Mouse (Mus musculus): ENCODE results near the gene Gnb2. TPM values are rescaled to one million over a fixed set of nuclear protein-coding genes. Genes with fewer than 3 reads are reported as not detected.
A peak's percentile ranks its signal among the peaks of the same experiment; 100 is the strongest.

The Gnb2 gene
- total RNA-seq, 2 experiments from 2014 or later: 648 to 692 TPM

DNA sequence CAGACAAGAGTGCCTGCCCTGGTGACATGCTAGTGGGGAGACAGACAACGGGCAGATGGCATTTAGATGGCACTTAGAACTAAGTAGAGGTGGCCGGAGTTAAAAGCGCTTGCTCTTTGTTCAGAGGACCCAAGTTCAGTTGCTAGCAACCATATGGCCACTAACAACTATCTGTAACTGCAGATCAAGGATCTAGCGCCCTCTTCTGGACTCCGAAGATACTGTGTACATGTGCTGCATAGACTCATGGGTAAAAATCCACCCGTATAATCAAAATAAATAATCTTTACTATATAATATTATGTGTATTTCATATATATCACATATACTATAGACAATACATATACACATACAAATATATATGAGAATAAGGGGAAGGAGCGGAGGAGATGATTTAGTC lies 45.7 kb downstream of the Gnb2 start:
- DNase-seq (ENCODE audit: extremely low spot score in 1 of 2, low spot score in 1 of 2): no peak

DNA sequence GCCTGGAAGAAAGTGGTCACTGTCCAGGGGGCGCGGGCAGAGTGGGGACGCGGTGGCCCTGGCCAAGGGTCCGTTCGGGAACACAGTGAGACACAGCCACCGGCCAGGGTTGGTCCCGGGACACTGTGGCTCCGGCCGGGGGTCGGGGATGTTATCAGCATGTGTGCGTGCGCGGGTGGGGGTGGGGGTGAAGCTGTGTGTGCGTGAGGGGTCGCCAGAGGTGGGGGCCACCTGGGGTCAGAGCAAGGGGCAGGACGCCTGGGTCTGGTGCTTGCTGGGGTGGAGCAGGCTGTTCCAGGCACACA lies 47.5 kb downstream of the Gnb2 start:
- DNase-seq (ENCODE audit: extremely low spot score in 1 of 2, low spot score in 1 of 2): no peak

DNA sequence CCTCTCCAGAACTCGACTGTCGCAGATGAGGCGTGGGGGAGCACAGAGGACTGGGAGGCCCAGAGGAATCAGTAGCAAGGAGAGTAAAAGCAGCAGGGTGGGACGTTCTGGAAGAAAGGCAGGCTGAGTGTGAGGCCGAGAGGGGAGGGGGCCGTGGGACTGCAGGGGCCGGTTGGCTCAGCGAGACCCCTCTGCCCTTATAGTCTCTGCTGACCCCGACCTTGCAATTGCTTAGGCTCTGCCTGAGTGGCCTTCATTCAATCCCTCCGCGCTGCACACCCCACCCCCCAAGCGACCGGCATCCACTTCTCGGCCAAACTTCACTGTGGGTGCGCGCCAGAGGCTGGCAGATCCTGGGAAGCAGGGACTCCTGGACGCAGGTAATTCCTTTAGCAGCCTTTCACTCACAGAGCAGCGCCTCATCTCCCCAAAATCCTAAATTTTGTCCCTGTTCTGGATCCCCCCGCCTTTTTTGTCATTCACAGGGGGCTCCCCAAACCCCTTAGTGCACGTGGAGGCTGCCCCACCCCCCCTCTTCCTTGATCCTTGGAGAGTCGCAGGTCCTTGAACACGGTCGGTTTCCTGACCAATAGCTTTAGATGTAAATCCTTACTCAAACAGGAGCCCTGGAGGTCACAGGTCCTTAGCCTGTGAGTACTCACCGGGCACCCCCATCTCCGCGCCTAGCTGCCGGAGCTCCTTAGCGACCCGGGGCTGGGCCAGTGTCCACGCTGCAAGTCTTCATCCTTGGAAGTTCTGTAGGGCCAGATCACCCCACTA lies 48.0 kb downstream of the Gnb2 start:
- no peak for DNase-seq (ENCODE audit: extremely low spot score in 1 of 2, low spot score in 1 of 2)

DNA sequence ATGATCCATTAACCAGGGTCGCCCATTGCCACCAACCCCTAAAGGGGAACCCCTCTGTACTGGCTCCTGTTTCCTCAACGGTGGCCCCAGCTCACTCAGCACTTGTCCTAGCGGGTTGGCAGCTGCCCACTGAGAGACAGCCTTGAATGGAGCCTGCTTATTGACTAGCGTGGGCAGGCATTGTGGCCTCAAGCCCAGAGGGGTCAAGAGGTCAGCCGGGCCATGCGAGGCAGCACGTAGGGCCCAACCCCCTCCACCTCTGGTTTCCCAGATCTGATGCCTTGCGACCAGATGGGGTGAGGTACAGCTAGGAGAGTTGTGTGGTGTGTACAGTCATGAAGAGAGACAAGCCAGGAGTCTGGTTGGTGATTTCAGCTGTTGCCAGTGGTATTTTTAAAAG lies 51.4 kb downstream of the Gnb2 start:
- peak in 1 of 2 experiments; percentile 27 for DNase-seq (ENCODE audit: extremely low spot score in 1 of 2, low spot score in 1 of 2)

DNA sequence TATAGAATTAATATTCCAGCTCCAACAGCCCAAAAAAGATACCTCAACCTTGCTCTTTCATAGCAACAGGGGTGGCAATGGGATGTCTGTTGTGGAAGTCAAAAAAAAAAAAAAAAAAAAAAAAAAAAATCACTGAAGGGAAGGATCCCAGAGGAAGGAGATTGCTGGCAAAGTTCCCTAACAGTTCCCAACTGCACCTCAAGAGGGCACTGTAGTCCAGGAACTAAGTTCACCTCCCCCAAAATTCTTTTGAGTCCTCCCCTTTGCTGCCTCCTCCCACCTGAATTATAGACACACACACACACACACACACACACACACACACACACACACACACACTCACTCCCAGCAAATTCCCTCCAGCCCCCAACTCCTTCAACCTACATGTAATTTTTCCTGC lies 52.2 kb downstream of the Gnb2 start:
- DNase-seq (ENCODE audit: extremely low spot score in 1 of 2, low spot score in 1 of 2): peak; percentile 63 to 92

Small RNA genes lying within 50 kb of the gene (microRNA-seq; reads per million reads assigned to microRNA genes)
- gene Mir6418: 1.8 to 2.8 reads per million in 2 experiments

Other genes with a start within 250 kb of the Gnb2 start
- gene Ache, start 246.0 kb downstream of the Gnb2 start, total RNA-seq (2021): 10 to 100 TPM; 63.8 to 67.6 TPM
- gene Ufsp1, start 238.9 kb downstream of the Gnb2 start, total RNA-seq (2021): 10 to 100 TPM; 14.3 to 16.0 TPM
- 100 to 1,000 TPM; 164 to 213 TPM for gene Srrt, start 225.8 kb downstream of the Gnb2 start, total RNA-seq (2021)
- gene Trip6, start 219.1 kb downstream of the Gnb2 start, total RNA-seq (2021): 1 to 10 TPM; 4.6 to 6.4 TPM
- gene Slc12a9, start 199.9 kb downstream of the Gnb2 start, total RNA-seq (2021): 10 to 100 TPM; 24.9 to 32.8 TPM
- 1 to 10 TPM; 5.1 to 6.3 TPM for gene Ephb4, start 183.4 kb downstream of the Gnb2 start, total RNA-seq (2021)
- gene Zan, start 56.4 kb downstream of the Gnb2 start, total RNA-seq (2021): under 1 TPM; 0.14 to 0.22 TPM
- 10 to 100 TPM; 33.6 to 34.6 TPM for gene Pop7, start 31.0 kb downstream of the Gnb2 start, total RNA-seq (2021)
- gene Gigyf1, start 15.0 kb downstream of the Gnb2 start, total RNA-seq (2021): 10 to 100 TPM; 44.8 to 54.9 TPM
- gene Epo, start 268 bp downstream of the Gnb2 start, total RNA-seq (2021): not detected
- 100 to 1,000 TPM; 129 to 132 TPM for gene Actl6b, start 20.0 kb upstream of the Gnb2 start, total RNA-seq (2021)
- gene Tfr2, start 36.3 kb upstream of the Gnb2 start, total RNA-seq (2021): 10 to 100 TPM; 13.3 to 15.8 TPM
- 10 to 100 TPM; 33.6 TPM for gene Mospd3, start 67.5 kb upstream of the Gnb2 start, total RNA-seq (2021)
- 1 to 10 TPM; 6.7 to 9.2 TPM for gene Pcolce, start 80.3 kb upstream of the Gnb2 start, total RNA-seq (2021)
- under 1 TPM; 0.27 to 0.31 TPM for gene Fbxo24, start 95.5 kb upstream of the Gnb2 start, total RNA-seq (2021)
- gene Lrch4, start 95.6 kb upstream of the Gnb2 start, total RNA-seq (2021): 10 to 100 TPM; 19.3 to 23.5 TPM
- 10 to 100 TPM; 12.7 to 15.8 TPM for gene Gm20605, start 95.7 kb upstream of the Gnb2 start, total RNA-seq (2021)
- 10 to 100 TPM in 1 of 2 experiments, 1 to 10 TPM in 1; 3.1 to 13.9 TPM for gene Sap25, start 107.8 kb upstream of the Gnb2 start, total RNA-seq (2021)
- gene Irs3, start 112.2 kb upstream of the Gnb2 start, total RNA-seq (2021): not detected
- 10 to 100 TPM; 61.8 to 63.9 TPM for gene Agfg2, start 151.2 kb upstream of the Gnb2 start, total RNA-seq (2021)
- 10 to 100 TPM; 63.9 to 65.5 TPM for gene Nyap1, start 208.1 kb upstream of the Gnb2 start, total RNA-seq (2021)
- gene Tsc22d4, start 212.2 kb upstream of the Gnb2 start, total RNA-seq (2021): 100 to 1,000 TPM; 203 to 214 TPM
- gene Ppp1r35, start 245.3 kb upstream of the Gnb2 start, total RNA-seq (2021): 10 to 100 TPM; 24.7 to 26.2 TPM

All from layer of hippocampus, postnatal 25 days (tissue).